Mouse (Mus musculus): ENCODE measurements around the gene Gm9639.
A peak's percentile ranks its signal among the peaks of the same experiment; 100 is the strongest.
"Not testable (repeated sequence)": the region's sequence is repeated elsewhere in the genome, so short reads cannot be mapped to it uniquely, and the experiment has no call there.

Gene Gm9639

DNA sequence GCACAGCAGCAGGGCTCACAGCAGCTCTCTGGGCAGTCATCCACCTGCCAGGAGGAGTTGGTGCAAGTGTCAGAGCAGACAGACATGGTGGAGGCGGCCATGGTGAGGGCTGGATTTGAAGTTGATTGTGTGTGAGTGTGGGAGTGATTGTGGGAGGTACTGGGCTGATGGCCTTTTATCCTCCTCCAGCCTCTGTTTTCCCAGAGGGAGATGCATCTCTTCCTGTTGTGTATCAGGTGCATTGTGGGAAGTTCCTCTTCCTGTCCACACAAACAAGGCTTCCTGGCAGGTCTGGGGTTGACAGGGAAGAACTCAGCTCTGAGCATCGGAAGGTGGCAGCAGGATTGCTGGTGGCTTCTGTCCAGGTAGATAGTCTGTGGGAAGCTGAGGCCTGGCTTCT is at the start of gene Gm9639:
TSS of gene Gm9639 (minus strand) at position 101 of the 400 bp plus-strand sequence.
- DNase-seq (ENCODE audit: low spot score): no peak

DNA sequence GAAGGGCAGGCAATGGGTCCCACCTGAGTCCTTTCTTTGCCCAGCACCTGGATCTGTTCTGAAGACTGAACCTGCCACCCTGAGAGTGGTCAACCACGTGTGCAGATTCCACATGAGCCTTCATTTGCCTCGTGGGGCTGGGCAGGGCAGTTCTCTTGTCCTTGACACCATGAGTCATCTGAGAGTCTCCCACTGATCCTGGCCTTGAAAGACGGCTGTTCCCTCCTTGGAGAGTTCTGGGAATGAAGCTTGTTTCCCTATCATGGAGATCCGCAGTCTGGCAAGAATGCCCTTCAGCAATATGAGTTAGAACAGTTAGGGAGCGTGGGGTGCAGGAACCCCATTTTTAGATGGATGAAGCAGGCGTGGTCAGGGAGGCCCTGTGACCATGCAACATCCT is 44.1 kb upstream of the Gm9639 start:
- DNase-seq (ENCODE audit: low spot score): no peak

DNA sequence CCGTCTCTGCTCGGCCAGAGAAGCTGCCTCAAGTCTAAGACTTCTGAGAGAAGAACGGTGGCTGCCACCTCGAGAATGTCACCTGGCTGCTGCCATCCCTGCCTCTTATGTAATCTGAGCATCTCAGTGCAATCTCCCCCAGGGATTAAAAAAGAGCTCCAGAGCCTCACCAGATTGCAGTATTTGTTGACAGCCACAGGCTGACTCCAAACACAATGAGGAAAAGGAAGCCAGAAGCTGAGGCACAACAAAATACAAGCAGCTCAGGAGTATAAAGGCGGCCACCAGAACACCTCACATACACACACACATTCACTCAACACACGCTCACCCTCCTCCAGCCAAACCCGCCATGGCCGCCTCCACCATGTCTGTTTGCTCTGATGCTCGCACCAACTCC is 40.8 kb upstream of the Gm9639 start, which contains the start of gene Krtap10-10:
TSS of gene Krtap10-10 (plus strand) at position 301 of the 400 bp plus-strand sequence.
- no peak for DNase-seq (ENCODE audit: low spot score)

DNA sequence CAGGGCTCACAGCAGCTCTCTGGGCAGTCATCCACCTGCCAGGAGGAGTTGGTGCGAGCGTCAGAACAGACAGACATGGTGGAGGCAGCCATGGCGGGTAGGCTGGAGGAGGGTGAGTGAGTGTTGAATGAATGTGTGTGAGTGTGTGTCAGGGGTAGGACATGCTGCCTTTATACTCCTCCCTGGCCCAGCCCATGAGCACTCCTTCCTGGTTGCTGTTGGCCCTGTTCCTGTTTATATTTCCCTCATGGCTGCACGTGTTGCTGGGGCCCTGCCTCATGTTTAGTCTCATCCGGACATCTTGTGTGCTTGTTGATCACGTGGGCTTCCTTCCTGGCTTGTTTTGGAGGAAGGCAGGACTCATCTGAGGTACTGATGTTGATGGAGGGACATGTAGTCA is 32.1 kb upstream of the Gm9639 start, which contains the start of gene Krtap10-4:
TSS of gene Krtap10-4 (minus strand) at position 145 of the 400 bp plus-strand sequence.
- DNase-seq (ENCODE audit: low spot score): peak; percentile 19

DNA sequence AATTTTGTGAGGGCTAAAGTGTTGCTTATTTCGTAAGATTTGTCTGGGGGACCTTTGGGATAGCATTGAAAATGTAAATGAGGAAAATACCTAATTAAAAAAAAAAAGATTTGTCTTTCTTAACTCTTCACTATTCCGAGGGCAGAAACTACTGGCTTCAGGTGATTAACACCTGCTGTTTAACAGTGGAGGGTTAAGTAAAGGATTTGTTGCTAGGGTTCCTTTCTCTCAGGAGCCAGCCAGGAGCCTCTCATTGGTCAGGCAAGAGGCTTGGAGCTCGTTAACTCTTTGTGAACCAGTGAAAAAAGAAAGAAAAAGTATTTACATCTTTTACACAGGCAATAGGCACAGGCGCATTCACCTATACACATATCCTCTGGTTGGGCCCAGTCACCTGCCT is 24.3 kb upstream of the Gm9639 start:
- DNase-seq (ENCODE audit: low spot score): no peak

DNA sequence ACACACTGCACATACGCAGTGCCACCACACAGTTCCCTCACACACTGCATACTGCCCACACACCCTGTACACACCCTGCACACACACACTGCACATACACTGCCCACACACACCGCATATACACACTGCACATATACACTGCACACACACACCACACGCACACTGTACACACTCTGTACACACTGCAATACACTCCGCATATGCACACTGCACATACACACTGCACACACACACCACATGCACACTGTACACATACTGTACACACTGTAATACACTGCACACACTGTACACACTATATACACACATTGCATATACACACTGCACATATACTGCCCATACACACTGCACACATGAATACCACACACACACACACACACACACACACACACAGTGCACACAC is 23.6 kb upstream of the Gm9639 start:
- no peak for DNase-seq (ENCODE audit: low spot score)

DNA sequence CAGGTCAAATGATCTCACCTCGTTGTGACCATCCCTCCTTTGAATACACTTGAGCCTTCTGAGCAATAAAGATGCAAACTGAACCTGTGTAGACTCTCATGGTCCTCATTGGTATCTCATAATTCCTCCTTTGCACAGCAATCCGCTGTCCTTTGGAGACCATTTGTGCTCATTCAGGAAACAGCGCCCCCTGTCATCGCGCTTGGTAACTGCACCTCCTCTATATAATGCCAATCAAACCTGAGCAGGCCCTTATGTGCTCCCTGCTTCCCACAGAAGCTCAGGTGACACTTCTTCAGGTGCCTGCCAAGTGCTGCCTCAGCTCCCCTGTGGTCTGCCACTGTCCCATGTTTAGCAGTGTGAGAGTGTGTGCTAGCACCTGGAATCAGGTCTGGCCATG is 20.6 kb upstream of the Gm9639 start:
- peak; percentile 57 for DNase-seq (ENCODE audit: low spot score)

DNA sequence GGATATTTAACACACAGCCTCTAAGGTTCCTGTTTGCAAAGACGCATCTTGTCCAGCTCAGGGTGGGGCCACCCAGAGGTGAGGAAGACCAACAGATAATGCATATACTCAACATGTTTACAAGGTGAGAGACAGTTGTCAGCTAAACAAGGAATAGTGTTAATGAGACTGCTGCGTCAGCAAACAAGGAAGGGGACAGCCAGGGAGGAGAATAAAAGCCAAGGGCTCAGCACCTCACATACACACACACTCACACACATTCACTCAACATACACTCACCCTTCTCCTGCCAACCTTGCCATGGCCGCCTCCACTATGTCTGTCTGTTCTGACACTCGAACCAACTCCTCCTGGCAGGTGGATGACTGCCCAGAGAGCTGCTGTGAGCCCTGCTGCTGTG is 19.5 kb upstream of the Gm9639 start, which contains the start of gene Gm2696:
TSS of gene Gm2696 (plus strand) at position 301 of the 400 bp plus-strand sequence.
- no peak for DNase-seq (ENCODE audit: low spot score)

DNA sequence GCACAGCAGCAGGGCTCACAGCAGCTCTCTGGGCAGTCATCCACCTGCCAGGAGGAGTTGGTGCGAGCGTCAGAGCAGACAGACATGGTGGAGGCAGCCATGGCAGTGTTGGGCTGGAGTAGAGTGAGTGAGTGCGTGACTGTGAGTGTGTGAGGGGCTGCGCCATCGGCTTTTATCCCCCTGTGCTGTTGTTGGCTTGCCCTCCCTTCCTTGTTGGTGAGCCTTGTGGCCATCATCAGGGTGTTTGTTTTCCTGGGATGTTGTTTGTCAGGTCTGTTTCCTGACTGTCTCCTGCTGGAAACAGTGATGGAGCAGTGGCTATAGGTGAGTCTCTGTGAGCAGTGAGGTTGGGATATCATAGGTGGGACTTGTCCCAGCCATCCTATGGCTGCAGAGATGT is 16.9 kb upstream of the Gm9639 start, which contains the start of gene Gm9507:
TSS of gene Gm9507 (minus strand) at position 101 of the 400 bp plus-strand sequence.
- no peak for DNase-seq (ENCODE audit: low spot score)

DNA sequence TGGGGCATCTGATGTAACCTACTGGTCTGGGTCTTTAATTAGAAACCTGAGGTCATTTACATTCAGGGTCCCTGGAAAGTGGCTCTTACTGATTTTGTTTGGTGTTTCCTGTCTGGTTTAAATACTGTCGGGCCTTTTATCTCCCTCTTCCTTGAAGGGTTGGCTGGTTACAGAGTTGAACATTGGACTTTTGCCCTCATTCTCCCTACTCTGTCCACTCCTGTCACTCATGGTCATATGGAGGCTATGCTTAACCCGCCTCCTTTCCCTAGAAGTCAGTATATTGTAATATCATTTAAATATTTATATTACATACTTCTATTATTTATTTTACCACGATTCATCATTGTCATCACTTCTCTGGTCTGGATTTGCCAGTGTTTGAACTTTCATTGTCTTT is 9.2 kb upstream of the Gm9639 start:
- DNase-seq (ENCODE audit: low spot score): no peak

DNA sequence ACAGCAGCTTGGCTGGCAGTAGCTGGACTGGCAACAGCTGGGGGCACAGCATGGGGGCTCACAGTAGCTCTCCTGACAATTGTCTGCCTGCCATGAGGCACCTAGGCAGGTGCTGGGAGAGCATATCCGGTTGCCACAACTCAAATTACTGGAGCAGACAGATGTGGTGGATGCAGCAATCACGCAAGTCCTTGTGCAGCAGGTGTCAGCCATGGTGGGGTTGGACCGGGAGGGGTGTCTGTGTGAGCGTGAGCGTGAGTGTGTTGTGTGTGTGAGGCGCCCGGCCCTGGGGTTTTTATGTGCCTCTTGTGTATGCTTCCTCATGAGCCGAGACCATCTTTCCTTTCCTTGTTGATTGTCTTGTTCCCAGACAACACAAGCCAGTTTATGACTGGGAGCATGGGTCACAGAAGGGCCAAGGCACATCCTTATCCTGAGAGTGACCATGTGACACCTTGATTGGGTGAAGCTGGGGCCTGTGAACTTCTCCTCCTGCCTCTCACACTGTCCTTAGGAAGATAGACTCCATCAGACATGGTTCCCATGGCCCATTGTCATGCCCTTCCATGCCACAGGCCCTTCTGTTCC is 4.1 kb upstream of the Gm9639 start, which contains the start of gene Gm19668:
TSS of gene Gm19668 (minus strand) at position 213 of the 588 bp plus-strand sequence.
- no peak for DNase-seq (ENCODE audit: low spot score)

DNA sequence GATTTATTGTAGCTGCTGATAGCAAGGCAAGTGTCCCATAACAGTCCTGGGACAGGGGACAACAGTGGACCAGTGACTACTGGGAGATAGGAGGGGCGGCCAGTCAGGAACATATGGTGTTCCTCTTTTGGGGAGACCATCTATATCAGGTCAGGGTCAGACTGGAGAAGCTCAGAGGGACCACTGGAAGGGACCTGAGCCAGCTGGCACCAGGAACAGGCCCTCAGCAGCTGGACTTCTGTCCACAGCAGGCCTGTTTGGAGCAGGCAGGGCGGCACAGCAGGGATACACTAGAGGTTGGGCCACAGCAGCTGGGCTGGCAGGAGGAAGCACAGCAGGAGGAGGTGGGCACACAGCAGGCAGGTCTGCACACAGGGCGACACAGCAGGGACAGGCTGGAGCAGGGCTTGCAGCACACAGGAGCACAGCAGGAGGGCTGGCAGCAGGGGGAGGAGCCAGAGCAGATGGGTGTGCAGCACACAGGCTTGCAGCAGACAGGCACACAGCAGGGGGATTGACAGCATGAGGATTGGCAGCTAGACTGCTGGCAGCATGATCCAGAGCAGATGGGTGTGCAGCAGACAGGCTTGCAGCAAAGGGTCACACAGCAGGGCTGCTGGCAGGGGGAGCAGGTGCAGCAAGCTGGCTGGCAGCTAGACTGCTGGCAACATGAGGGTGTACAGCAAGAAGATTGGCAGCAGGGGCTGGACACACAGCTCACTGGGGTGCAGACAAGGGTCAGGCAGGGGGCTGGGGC is 3.5 kb upstream of the Gm9639 start:
- DNase-seq (ENCODE audit: low spot score): not testable (repeated sequence)

DNA sequence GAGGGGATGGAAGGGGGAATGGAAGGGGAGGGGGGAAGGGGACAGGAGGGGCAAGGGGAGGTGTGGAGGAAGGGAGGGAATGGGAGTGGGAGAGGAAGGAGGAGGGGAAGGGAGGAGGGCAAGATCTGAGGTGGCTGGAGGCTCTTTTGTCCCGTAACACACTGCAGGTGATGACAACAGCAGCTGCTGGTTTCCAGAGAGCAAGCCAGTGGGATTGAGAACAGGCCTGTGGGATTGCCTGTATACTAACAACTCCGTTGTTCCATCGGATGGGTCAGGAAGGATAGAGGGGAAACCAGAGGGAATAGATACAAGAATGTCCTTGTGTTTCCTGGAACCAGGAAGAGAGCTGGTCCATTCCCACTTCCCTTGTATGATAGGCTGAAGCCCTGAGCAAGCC is 2.8 kb upstream of the Gm9639 start:
- DNase-seq (ENCODE audit: low spot score): no peak

DNA sequence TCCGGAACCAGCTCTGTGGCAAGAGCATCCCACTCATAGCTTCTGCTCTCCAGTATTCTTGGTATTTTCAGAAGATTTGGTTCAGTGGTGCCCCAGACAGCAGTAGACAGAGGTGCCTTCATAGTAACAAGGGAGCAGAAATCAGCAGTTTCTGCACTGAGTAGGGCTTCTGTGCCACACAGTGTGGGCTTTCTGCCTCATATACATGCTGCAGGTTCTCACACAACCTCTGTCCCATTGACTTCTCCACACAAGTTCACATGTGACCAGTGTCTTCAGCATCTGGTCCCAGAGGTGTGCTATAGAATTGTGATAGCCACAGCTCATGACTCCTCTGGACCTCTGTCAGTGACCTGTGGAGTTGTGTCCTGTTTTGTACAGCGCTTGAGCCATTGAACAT is 6.3 kb downstream of the Gm9639 start:
- DNase-seq (ENCODE audit: low spot score): no peak

DNA sequence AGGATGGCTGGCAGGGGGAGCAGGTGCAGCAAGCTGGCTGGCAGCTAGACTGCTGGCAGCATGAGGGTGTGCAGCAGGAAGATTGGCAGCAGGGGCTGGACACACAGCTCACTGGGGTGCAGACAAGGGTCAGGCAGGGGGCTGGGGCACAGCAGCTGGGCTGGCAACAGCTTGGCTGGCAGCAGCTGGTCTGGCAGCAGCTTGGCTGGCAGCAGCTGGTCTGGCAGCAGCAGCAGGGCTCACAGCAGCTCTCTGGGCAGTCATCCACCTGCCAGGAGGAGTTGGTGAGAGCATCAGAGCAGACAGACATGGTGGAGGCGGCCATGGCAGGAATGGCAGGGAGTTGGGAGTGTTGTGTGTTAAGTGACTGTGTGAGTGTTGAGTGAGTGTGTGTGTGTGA is 7.0 kb downstream of the Gm9639 start, which contains the start of gene Gm7137:
TSS of gene Gm7137 (minus strand) at position 325 of the 400 bp plus-strand sequence.
- DNase-seq (ENCODE audit: low spot score): peak; percentile 42

DNA sequence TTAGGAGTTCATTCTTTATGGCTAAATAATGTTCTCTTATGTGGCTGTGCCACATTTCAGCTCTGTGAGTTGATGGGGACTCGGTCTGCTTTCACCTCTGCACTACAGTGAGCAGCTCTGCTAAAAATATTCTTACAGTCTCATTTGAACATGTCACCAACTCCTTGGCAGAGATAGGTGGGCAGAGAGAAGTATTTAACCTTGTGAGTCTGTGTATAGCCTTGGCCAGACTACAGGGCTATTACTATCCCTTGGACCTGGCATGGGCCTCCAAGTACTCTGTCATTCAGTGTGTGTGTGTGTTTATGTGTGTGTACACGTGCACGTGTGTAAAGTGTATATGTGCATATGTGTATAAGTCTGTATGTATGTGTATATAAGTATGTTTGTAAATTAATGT is 11.5 kb downstream of the Gm9639 start:
- not testable (repeated sequence) for DNase-seq (ENCODE audit: low spot score)

DNA sequence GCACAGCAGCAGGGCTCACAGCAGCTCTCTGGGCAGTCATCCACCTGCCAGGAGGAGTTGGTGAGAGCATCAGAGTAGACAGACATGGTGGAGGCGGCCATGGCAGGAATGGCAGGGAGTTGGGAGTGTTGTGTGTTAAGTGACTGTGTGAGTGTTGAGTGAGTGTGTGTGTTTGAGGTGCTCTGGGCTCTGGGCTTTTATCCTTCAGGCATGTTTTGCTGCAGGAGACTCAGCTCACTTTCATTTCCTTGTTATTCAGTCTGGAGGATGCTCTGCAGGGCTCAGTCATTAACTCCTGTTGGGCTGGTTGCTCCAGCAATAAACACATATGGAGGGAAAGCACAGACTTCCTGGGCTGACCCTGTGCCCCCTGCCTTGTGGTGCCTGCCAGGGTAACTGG is 12.4 kb downstream of the Gm9639 start, which contains the start of gene Gm3250:
TSS of gene Gm3250 (minus strand) at position 101 of the 400 bp plus-strand sequence.
- not testable (repeated sequence) for DNase-seq (ENCODE audit: low spot score)

DNA sequence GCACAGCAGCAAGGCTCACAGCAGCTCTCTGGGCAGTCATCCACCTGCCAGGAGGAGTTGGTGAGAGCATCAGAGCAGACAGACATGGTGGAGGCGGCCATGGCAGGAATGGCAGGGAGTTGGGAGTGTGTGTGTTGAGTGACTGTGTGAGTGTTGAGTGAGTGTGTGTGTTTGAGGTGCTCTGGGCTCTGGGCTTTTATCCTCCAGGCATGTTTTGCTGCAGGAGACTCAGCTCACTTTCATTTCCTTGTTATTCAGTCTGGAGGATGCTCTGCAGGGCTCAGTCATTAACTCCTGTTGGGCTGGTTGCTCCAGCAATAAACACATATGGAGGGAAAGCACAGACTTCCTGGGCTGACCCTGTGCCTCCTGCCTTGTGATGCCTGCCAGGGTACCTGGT is 18.0 kb downstream of the Gm9639 start, which contains the start of gene Gm7138:
TSS of gene Gm7138 (minus strand) at position 101 of the 400 bp plus-strand sequence.
- DNase-seq (ENCODE audit: low spot score): not testable (repeated sequence)

DNA sequence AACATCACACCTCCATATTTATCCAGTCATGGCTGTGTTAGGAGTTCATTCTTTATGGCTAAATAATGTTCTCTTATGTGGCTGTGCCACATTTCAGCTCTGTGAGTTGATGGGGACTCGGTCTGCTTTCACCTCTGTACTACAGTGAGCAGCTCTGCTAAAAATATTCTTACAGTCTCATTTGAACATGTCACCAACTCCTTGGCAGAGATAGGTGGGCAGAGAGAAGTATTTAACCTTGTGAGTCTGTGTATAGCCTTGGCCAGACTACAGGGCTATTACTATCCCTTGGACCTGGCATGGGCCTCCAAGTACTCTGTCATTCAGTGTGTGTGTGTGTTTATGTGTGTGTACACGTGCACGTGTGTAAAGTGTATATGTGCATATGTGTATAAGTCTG is 22.7 kb downstream of the Gm9639 start:
- not testable (repeated sequence) for DNase-seq (ENCODE audit: low spot score)

DNA sequence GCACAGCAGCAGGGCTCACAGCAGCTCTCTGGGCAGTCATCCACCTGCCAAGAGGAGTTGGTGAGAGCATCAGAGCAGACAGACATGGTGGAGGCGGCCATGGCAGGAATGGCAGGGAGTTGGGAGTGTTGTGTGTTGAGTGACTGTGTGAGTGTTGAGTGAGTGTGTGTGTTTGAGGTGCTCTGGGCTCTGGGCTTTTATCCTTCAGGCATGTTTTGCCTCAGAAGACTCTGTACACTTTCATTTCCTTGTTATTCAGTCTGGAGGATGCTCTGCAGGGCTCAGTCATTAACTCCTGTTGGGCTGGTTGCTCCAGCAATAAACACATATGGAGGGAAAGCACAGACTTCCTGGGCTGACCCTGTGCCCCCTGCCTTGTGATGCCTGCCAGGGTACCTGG is 23.7 kb downstream of the Gm9639 start, which contains the start of gene Gm3238:
TSS of gene Gm3238 (minus strand) at position 101 of the 400 bp plus-strand sequence.
- DNase-seq (ENCODE audit: low spot score): not testable (repeated sequence)

DNA sequence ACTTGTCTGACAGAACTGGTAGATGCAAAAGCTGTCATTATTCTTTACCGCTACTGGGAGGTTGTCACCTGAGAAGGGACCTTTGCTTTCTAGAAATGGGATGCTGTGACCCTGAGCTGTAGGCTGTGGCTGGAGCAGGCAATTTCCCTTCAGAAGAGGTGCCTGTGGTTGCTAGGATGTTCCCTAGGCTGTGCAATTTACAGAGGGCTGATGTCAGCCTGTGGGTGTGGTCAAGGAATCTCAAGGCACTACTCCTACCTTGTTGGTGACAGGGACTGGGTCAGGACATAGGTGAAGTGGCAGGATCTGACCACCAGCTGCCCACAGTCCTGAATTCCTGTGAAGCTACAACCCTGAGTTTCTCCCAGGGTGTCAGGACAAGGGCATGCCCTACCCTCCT is 25.1 kb downstream of the Gm9639 start:
- DNase-seq (ENCODE audit: low spot score): no peak

DNA sequence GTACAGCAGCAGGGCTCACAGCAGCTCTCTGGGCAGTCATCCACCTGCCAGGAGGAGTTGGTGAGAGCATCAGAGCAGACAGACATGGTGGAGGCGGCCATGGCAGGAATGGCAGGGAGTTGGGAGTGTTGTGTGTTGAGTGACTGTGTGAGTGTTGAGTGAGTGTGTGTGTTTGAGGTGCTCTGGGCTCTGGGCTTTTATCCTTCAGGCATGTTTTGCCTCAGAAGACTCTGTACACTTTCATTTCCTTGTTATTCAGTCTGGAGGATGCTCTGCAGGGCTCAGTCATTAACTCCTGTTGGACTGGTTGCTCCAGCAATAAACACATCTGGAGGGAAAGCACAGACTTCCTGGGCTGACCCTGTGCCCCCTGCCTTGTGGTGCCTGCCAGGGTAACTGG is 35.3 kb downstream of the Gm9639 start, which contains the start of gene Gm3233:
TSS of gene Gm3233 (minus strand) at position 101 of the 400 bp plus-strand sequence.
- not testable (repeated sequence) for DNase-seq (ENCODE audit: low spot score)

DNA sequence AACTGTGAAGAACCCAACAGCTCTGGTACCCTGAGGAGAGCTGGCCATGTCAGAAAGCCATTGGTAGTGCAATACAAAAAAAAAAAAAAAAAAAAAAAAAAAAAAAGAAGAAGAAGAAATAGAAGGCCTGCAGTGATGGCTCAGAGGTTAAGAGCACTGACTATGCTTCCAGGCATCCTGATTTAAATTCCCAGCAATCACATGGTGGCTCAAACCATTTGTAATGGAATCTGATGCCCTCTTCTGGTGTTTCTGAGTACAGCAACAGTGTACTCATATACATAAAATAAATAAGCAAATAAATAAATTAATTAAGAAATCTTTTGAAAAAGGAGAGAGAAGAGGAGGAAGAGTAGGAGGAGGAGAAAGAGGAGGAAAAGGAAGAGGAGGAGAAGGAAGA is 41.4 kb downstream of the Gm9639 start:
- no peak for DNase-seq (ENCODE audit: low spot score)
